Mouse (Mus musculus): ENCODE data around the gene Gspt1. TPM values are rescaled to one million over a fixed set of nuclear protein-coding genes. Genes with fewer than 3 reads are reported as not detected.
A peak's percentile ranks its signal among the peaks of the same experiment; 100 is the strongest.

Gene Gspt1
- total RNA-seq, 1 experiment, result 89.8 TPM

- Histone ChIP-seq H3K9me3 (ENCODE audit: control insufficient read depth, insufficient read depth, low read depth, low read length) (no peaks in the 10 kb centered on the region), H3K4me3 (ENCODE audit: insufficient read depth in 1 of 2, low read depth in 1 of 2, low read length in 2 of 2, poor library complexity in 1 of 2, severe bottlenecking in 1 of 2) (peak overlapping the region in 1 of 2 experiments; percentile 26; a peak in 1 of 4 replicates), H3K9ac (ENCODE audit: insufficient read depth, low read depth, low read length, poor library complexity, severe bottlenecking) (peak overlapping the region; percentile 47; the same call in 1 of the 2 replicates), H3K4me1 (ENCODE audit: control insufficient read depth in 2 of 2, insufficient read depth in 2 of 2, low read length in 2 of 2, poor library complexity in 1 of 2) (peaks cover 3 to 5% of the 10 kb centered on the region in 2 experiments; a peak in 2 of 4 replicates), H3K36me3 (ENCODE audit: control insufficient read depth, insufficient read depth, low read length, poor library complexity, severe bottlenecking) (peaks cover 4% of the 10 kb centered on the region; the same call in 1 of the 2 replicates), H3K27ac (ENCODE audit: insufficient read depth, low read depth, low read length, poor library complexity, severe bottlenecking) (no peak overlapping the region)
- no peak for TF ChIP-seq ZNF384 (IDR thresholded peaks at IDR 0.05; ENCODE audit: low read depth, low read length)
- TF ChIP-seq CHD2 (IDR thresholded peaks at IDR 0.05; ENCODE audit: low read depth, low read length), result no peak
- no peak for TF ChIP-seq HCFC1 (IDR thresholded peaks at IDR 0.05; ENCODE audit: borderline replicate concordance, insufficient read depth, low read length)
- TF ChIP-seq ZC3H11A (IDR thresholded peaks at IDR 0.05; ENCODE audit: borderline replicate concordance, low read depth, low read length), result no peak
- TF ChIP-seq MAFK (IDR thresholded peaks at IDR 0.05; ENCODE audit: insufficient read depth, low read depth, low read length), result no peak
- in situ Hi-C loops (cut with MboI; ENCODE audit: low sequenced_read_pairs in 2 of 2, unreplicated experiment in 2 of 2), result no loop called here
- no peak for DNase-seq (ENCODE audit: low read depth, low spot score)
Measured at GRCm38 (mm10) chr16:11245767-11246166, 8.4 kb downstream of the Gspt1 start.

- peaks cover 3 to 5% of the 10 kb centered on the region in 2 experiments; a peak in 1 of 4 replicates for H3K4me1 ChIP-seq (ENCODE audit: control insufficient read depth in 2 of 2, insufficient read depth in 2 of 2, low read length in 2 of 2, poor library complexity in 1 of 2)
- no peak for DNase-seq (ENCODE audit: low read depth, low spot score)
- peaks cover 8% of the 10 kb centered on the region for H3K36me3 ChIP-seq (ENCODE audit: control insufficient read depth, insufficient read depth, low read length, poor library complexity, severe bottlenecking)
- no peak overlapping the region for H3K27ac ChIP-seq (ENCODE audit: insufficient read depth, low read depth, low read length, poor library complexity, severe bottlenecking)
- no peak overlapping the region for H3K4me3 ChIP-seq (ENCODE audit: insufficient read depth in 1 of 2, low read depth in 1 of 2, low read length in 2 of 2, poor library complexity in 1 of 2, severe bottlenecking in 1 of 2)
- no peak overlapping the region for H3K9ac ChIP-seq (ENCODE audit: insufficient read depth, low read depth, low read length, poor library complexity, severe bottlenecking)
- no peak for TF ChIP-seq ZC3H11A (IDR thresholded peaks at IDR 0.05; ENCODE audit: borderline replicate concordance, low read depth, low read length)
- TF ChIP-seq ZNF384 (IDR thresholded peaks at IDR 0.05; ENCODE audit: low read depth, low read length), result no peak
- TF ChIP-seq HCFC1 (IDR thresholded peaks at IDR 0.05; ENCODE audit: borderline replicate concordance, insufficient read depth, low read length), result no peak
- no peak for TF ChIP-seq CHD2 (IDR thresholded peaks at IDR 0.05; ENCODE audit: low read depth, low read length)
- TF ChIP-seq MAFK (IDR thresholded peaks at IDR 0.05; ENCODE audit: insufficient read depth, low read depth, low read length), result no peak
- H3K9me3 ChIP-seq (ENCODE audit: control insufficient read depth, insufficient read depth, low read depth, low read length), result no peaks in the 10 kb centered on the region
- in situ Hi-C loops (cut with MboI; ENCODE audit: low sequenced_read_pairs in 2 of 2, unreplicated experiment in 2 of 2), result no loop called here
Measured at GRCm38 (mm10) chr16:11242401-11242800, 11.7 kb downstream of the Gspt1 start.

- Histone ChIP-seq H3K36me3 (ENCODE audit: control insufficient read depth, insufficient read depth, low read length, poor library complexity, severe bottlenecking) (peaks cover 9% of the 10 kb centered on the region), H3K4me3 (ENCODE audit: insufficient read depth in 1 of 2, low read depth in 1 of 2, low read length in 2 of 2, poor library complexity in 1 of 2, severe bottlenecking in 1 of 2) (no peak overlapping the region), H3K9ac (ENCODE audit: insufficient read depth, low read depth, low read length, poor library complexity, severe bottlenecking) (no peak overlapping the region), H3K4me1 (ENCODE audit: control insufficient read depth in 2 of 2, insufficient read depth in 2 of 2, low read length in 2 of 2, poor library complexity in 1 of 2) (no peaks in the 10 kb centered on the region), H3K9me3 (ENCODE audit: control insufficient read depth, insufficient read depth, low read depth, low read length) (no peaks in the 10 kb centered on the region), H3K27ac (ENCODE audit: insufficient read depth, low read depth, low read length, poor library complexity, severe bottlenecking) (no peak overlapping the region)
- no peak for TF ChIP-seq MAFK (IDR thresholded peaks at IDR 0.05; ENCODE audit: insufficient read depth, low read depth, low read length)
- no peak for TF ChIP-seq ZC3H11A (IDR thresholded peaks at IDR 0.05; ENCODE audit: borderline replicate concordance, low read depth, low read length)
- no peak for TF ChIP-seq HCFC1 (IDR thresholded peaks at IDR 0.05; ENCODE audit: borderline replicate concordance, insufficient read depth, low read length)
- DNase-seq (ENCODE audit: low read depth, low spot score), result no peak
- in situ Hi-C loops (cut with MboI; ENCODE audit: low sequenced_read_pairs in 2 of 2, unreplicated experiment in 2 of 2), result no loop called here
Measured at GRCm38 (mm10) chr16:11217801-11218200, 36.3 kb downstream of the Gspt1 start.

- DNase-seq (ENCODE audit: low read depth, low spot score), result no peak
- H3K9me3 ChIP-seq (ENCODE audit: control insufficient read depth, insufficient read depth, low read depth, low read length), result no peaks in the 10 kb centered on the region
- peaks cover 25% of the 10 kb centered on the region for H3K36me3 ChIP-seq (ENCODE audit: control insufficient read depth, insufficient read depth, low read length, poor library complexity, severe bottlenecking)
- in situ Hi-C loops (cut with MboI; ENCODE audit: low sequenced_read_pairs in 2 of 2, unreplicated experiment in 2 of 2), result no loop called here
- peaks cover 2% of the 10 kb centered on the region in 2 experiments for H3K4me1 ChIP-seq (ENCODE audit: control insufficient read depth in 2 of 2, insufficient read depth in 2 of 2, low read length in 2 of 2, poor library complexity in 1 of 2)
- peak overlapping the region; percentile 80 for H3K9ac ChIP-seq (ENCODE audit: insufficient read depth, low read depth, low read length, poor library complexity, severe bottlenecking)
- TF ChIP-seq MAFK (IDR thresholded peaks at IDR 0.05; ENCODE audit: insufficient read depth, low read depth, low read length), result no peak
- TF ChIP-seq ZC3H11A (IDR thresholded peaks at IDR 0.05; ENCODE audit: borderline replicate concordance, low read depth, low read length), result no peak
- TF ChIP-seq ZNF384 (IDR thresholded peaks at IDR 0.05; ENCODE audit: low read depth, low read length), result no peak
- TF ChIP-seq HCFC1 (IDR thresholded peaks at IDR 0.05; ENCODE audit: borderline replicate concordance, insufficient read depth, low read length), result no peak
- H3K4me3 ChIP-seq (ENCODE audit: insufficient read depth in 1 of 2, low read depth in 1 of 2, low read length in 2 of 2, poor library complexity in 1 of 2, severe bottlenecking in 1 of 2), result peak overlapping the region; percentile 96 to 97
- H3K27ac ChIP-seq (ENCODE audit: insufficient read depth, low read depth, low read length, poor library complexity, severe bottlenecking), result peak overlapping the region; percentile 2; the same call in 1 of the 2 replicates
Measured at GRCm38 (mm10) chr16:11203600-11204390, 50.3 kb downstream of the Gspt1 start.
